Mouse (Mus musculus) lung, adult 2 months (tissue): ENCODE results near the gene Cdadc1.

Experiments
- CTCF ChIP-seq: fragments of 200-500 bp; IDR thresholded peaks from 2 replicates; pipeline ENCODE4 v1.5.1; 2011; ENCODE audit warnings: mild to moderate bottlenecking, low read length, control low read depth; ENCODE audit not compliant: insufficient read depth
- POLR2A ChIP-seq: fragments of 200-500 bp; IDR thresholded peaks from 2 replicates; pipeline ENCODE4 v1.6.1; 2011; ENCODE audit warnings: low read depth, mild to moderate bottlenecking, control low read depth, low read length, borderline replicate concordance; ENCODE audit errors: extremely low read depth

DNA sequence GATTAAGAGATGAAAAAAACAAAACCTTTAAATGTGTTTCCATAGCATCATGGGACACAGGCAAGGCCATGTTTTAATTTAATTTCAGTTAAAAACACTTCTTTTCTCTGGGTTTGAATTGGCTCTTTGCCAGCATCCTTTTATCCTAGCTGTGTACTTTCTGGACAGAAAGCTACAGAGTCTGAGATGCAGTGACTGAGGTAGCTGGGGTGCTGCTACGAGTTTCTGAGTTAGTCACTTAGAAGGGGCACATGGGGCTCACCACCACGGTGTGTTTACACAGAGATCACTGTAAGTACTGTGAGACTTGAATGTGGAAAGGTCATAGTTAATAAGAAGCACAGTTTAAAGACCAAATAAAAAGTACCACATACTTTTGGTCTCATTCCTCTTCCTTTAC is 49.2 kb downstream of the Cdadc1 start:
- TF ChIP-seq CTCF: no peak
- no peak for TF ChIP-seq POLR2A
